Mouse (Mus musculus) spleen, adult 18-20 months (tissue): ENCODE results near the gene Cntnap1.

ENCODE experiments used
- DNase-seq, 2 experiments: peaks; one replicate each; pipeline ENCODE4 v3.0.0; 2022; ENCODE audit warnings: mixed read lengths in 2 of 2

Cntnap1 gene

GRCm38 (mm10) chr11:101186526-101187247, 16.4 kb downstream of the Cntnap1 start:
- DNase-seq: no peak

GRCm38 (mm10) chr11:101187541-101187940, 17.2 kb downstream of the Cntnap1 start:
- DNase-seq: no peak

GRCm38 (mm10) chr11:101188166-101188805, 18.0 kb downstream of the Cntnap1 start:
- no peak for DNase-seq

- DNase-seq: no peak
Measured at GRCm38 (mm10) chr11:101189495-101190180, 19.3 kb downstream of the Cntnap1 start.

- no peak for DNase-seq
Measured at GRCm38 (mm10) chr11:101190181-101190912, 20.0 kb downstream of the Cntnap1 start.

GRCm38 (mm10) chr11:101190913-101191907, 20.9 kb downstream of the Cntnap1 start:
- no peak for DNase-seq

- no peak for DNase-seq
Measured at GRCm38 (mm10) chr11:101191919-101192470, 21.7 kb downstream of the Cntnap1 start.

GRCm38 (mm10) chr11:101192646-101193045, 22.3 kb downstream of the Cntnap1 start:
- no peak for DNase-seq

GRCm38 (mm10) chr11:101193076-101193475, 22.8 kb downstream of the Cntnap1 start:
- DNase-seq: no peak

GRCm38 (mm10) chr11:101194137-101194536, 23.8 kb downstream of the Cntnap1 start:
- DNase-seq: no peak

- DNase-seq: no peak
Measured at GRCm38 (mm10) chr11:101194643-101195042, 24.3 kb downstream of the Cntnap1 start.

GRCm38 (mm10) chr11:101195101-101195500, 24.8 kb downstream of the Cntnap1 start:
- DNase-seq: no peak

- no peak for DNase-seq
Measured at GRCm38 (mm10) chr11:101195571-101195970, 25.2 kb downstream of the Cntnap1 start.

- no peak for DNase-seq
Measured at GRCm38 (mm10) chr11:101196175-101196574, 25.9 kb downstream of the Cntnap1 start.

GRCm38 (mm10) chr11:101199555-101199954, 29.2 kb downstream of the Cntnap1 start:
- no peak for DNase-seq

GRCm38 (mm10) chr11:101200986-101201385, 30.7 kb downstream of the Cntnap1 start:
- DNase-seq: no peak

- no peak for DNase-seq
Measured at GRCm38 (mm10) chr11:101211970-101212369, 41.6 kb downstream of the Cntnap1 start.

- DNase-seq: no peak
Measured at GRCm38 (mm10) chr11:101216936-101217335, 46.6 kb downstream of the Cntnap1 start.

GRCm38 (mm10) chr11:101218436-101219055, 48.2 kb downstream of the Cntnap1 start:
- DNase-seq: no peak

- no peak for DNase-seq
Measured at GRCm38 (mm10) chr11:101220853-101221252, 50.5 kb downstream of the Cntnap1 start.
